Mouse (Mus musculus) lung, postnatal 14 days (tissue): ENCODE results near the gene Usp2.

ENCODE experiments used
- DNase-seq: peaks from one replicate; pipeline ENCODE4 v3.0.0; 2021

Usp2 gene

DNA sequence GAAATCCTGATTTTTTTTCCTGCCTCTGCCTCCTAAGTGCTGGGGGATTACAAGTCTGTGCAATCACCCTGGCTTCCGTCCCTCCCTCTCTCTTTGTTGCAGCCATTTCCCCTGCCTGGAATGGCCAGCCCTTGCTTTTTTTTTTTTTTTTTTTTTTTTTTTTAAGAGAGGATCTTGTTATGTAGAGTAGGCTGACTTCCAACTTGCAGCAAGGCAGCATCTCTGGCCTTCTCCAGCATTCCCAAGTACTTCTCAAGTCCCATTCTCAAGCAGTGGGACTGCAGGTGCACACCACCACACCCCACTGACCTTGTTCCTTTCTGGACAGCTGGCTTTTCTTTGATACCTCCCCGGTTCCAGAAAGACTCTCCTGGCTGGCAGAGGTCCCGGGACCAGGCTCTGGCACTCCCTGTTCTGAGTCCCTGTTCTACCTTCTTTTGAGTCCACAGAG, 60.6 kb downstream of the Usp2 start:
- DNase-seq: no peak

DNA sequence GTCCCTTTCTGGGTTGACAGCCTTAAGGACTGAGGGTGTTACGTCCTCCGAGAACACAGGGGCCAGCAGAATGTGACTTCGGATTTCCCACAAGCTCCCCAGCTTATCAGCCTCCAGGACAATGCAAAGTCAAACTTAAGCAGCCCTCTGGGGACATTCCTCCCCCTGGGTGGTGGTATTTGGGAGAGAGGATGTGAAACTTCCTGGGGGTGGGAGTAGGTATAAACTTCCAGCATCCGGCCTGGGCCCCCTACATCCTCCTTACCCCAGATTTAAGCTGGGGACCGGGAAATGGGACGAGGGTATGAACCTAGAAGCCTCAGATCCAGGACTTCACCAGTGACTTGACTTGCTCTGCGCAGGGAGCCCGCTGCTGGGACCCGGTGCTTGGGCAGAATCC, 62.8 kb downstream of the Usp2 start:
- DNase-seq: peak; percentile 58

DNA sequence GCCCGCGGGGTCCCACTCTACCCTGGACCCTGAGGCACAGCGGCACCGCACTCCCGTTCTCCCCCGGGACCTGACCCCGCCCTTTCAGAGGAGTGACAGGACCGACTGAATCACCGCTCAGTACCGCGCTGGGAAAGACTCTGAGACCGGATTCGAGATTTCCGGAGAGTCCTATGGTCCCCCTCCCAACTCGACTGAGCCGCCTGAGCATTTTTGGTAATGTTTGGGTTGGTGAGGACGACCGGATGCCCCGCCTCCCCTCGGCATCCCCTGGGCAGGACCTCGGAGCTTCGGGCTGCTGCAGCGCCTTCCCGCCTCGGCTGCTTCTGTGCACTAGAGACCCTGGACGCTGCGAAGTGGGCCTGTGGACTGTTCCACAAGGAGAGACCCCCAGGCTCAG, 63.2 kb downstream of the Usp2 start:
- DNase-seq: peak; percentile 79

DNA sequence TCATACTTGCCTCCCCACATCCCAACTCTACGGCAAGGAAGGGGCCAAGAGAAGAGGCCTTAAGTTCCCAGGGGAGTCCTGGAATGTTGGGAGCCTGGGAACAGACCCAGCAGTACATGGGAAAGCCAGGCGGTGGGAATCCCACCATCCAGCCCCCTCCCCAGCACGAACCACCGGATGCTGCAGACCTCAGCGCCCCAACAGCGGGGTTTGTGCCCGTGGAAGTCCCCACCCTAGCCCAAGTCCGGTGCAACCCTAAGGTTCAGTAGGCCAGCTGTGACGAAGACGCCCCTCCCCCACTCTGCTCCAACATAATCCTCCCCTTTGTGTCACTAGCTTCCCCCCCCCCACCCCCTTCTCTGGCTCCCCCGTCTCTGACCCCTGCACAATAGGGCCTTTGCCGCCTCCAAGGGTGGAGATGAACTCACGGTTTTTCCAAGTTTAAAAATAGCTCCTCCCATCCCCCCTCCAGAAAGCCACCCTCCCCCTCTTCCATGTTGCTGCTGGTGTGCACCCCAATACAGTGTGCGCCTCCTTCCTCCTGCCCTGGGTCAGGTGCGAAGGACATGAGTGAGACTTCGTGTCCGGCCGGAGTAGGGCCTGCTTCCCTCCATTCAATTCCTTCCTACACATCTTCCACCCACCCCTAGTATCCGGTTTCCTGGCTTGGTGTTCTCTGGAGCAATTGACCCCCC, 63.9 kb downstream of the Usp2 start:
- DNase-seq: peak; percentile 66

DNA sequence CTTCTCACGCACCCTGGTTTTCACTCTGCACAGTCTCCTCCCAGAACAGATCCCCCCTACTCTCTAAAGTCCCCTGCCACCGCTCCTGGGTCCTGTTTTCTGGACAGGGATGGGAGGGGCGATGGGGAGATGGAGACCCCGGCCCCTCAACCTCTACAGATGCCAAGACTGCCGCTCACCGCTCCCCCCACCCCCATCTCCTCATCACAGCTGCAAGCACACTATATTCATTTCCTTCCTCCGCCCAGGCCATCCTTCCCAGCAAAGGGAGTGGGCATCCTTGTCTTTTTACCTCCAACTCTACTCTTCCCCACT, 64.4 kb downstream of the Usp2 start:
- no peak for DNase-seq

DNA sequence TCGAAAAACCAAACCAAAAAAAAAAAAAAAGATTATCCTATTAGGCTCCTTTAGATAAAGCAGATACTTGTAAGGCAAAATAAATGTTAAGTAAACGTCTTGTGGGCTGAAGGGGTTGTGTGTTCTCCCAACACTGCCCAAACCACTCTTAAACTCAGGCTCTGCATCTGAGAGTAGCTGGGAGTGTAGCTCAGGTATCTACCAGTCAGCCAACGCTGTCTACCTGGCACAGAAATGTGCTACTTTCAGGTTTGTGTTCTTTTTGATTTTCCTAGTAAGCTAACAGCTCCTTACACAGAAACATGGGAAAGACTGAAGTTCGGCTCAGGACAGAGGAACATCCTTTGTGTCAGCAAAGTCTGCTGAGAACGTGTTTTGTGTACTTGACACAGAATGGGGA, 65.4 kb downstream of the Usp2 start:
- DNase-seq: no peak

DNA sequence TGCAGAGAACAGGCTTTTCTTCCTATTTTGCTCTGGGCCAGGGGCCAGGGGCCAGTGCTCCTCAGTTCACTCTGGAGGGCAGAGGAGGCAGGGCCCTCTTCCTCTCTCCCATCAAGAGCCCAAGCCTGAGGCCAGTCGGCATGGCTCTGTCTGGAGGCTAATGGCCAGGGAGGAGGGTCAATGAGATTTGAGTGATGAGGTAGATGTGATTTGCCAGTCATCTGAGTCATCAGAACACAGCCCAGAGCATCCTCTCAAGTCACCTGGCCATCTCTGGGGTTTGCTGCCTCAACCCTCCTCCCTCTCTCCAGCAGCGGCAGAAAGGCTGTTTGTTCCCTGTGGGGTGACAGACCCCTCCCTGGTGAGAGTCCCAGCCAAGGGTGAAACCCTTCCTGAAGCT, 66.5 kb downstream of the Usp2 start:
- DNase-seq: no peak

DNA sequence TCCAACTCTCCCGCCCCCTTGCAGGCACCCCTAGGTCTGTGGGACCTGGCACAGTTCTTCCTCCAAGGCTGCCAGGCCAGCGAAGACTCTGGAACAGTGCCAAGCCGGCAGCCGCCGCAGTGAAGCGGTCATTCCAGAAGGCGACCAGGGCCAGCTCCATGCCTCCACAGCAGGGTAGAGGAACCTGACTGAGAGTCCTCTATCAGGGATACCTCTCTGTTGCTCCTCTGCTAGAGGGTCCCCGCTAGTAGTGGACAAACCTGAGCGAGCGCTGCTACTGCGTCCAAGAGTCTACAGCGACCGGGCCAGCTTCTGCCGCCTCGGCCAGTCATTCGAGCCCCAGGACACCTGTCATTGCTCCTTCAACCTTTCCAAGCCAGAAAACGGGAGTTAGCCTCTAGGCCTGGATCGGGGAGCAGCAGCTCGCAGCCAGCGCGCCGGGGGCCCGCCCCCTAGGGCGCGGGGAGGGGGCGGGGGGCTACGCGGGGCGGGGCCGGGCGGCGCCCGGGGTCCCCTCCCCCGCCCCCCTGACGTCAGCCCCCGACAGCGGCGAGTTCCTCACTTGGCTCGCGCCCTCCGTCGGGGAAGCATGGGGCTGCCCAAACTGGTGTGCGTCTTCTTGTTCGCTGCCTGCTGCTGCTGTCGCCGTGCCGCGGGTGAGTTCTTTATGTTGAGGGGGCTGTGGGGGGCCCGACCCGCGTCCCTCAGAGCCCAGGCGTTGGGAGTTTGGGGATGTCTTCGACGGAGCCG, 67.5 kb downstream of the Usp2 start, which contains the start of gene Mcam:
Gene Mcam, plus strand, starts transcription at position 369 of the 750 bp plus-strand sequence.
- DNase-seq: peak; percentile 80

DNA sequence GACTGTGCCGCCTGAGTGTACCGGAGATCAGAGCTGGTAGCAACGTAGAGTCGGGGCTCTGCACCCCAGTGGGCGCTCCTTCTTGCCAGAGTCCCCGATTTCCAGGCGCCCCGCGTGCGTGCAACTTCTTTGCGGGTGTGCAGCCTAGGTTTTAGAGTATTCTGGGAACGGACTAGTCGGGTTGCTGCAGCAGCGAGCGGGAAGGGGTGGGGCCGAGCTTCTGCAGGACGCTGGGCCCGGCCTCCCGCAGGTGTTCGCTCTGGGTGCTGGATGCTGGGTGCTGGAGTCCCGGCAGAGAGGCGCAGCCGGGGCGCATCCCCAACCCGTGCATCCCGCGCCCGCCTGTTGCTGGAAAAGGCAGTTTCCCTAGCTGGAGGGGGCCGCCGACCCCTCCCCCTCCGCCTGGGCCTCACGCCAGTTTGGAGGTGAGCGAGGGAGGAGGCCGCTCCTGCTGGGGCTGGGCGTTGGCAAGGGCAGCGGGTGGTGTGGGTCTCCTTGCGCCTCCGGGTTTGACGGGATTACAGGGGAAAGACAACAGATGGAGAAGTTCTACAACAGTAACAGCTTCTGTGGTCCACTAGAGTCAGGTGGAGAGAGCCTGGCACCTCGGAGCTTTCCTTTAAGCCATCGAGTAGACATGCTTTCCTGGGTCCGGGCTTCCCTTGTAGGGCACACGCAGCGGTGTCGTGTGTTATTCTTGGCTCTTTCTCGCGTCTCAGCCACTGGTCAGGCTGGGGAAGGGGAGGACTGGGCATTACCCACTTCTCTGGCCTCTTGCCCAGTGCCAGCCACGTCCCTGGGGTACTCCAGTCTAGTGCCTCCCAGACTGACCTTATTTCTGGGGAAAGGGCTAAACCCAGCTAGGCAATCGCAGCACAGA, 68.3 kb downstream of the Usp2 start:
- peak; percentile 66 for DNase-seq

DNA sequence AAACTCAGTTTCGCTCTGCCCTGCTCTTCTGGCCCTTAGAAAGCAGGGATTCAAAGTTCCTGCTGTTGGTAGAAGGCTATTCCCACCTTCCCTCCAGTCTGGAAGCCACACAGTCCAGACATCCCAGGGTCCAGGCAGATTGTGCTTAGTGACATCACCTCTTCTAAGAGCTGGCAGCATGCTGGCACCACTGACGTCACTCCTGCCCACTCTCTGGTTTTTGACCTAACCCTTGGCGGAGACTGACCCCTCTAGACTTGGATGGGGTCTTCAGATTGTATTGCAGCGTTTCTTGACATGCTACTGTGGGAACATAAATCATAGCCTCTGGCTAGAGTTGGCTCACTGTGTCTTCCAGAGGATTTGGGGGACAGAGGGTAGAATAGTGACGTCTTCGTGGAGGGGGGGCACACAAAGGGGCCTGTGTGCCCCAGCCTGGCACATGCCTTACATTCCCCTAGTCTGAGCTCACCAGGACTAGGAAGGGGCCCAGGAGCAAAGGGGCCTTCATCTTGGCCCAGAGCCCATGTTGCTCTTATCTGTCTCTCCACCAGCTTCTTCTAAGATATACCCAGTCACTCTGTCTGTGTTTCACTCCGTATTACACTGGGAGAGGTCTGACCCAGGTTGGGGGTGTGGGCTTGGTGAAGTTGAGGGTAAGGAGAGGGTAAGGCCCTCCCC, 69.0 kb downstream of the Usp2 start:
- no peak for DNase-seq

DNA sequence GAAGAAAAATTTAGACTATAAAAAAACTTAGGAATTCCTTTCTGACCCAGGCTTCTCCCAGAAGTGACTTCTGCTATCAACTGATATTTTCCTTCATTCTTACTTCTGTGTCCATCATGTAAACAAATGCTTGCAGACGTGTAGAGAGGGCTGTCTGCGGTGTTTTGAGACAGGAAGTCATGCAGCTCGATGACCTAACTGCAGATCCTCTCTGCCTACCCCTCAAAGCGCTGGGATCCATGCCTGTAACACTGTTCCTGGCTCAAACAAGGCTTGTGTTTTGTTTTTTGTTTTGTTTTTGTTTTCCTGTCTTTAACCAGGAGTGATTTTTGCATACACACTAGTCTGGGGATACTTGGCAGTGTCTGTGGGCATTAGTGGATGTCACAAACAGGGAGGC, 71.0 kb downstream of the Usp2 start:
- DNase-seq: no peak

DNA sequence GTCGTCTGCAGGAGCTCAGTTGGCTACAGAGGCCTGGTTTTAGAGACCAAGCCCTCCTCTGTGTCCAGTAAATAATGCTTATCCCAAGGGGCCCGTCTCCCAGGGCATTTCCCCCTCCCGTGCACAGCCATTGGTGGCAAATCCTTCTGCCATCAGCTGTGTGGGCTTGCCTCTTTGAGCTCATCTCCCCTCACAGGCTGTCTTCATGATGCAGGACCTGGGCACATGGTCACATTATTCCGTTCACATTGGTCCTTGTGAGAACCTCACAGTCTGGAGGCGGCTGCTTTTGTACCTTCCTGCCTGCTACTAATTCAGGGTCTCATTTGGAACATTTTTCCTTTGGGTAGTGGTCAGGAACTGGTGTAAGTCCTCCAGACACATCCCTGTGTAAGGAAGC, 75.1 kb downstream of the Usp2 start:
- DNase-seq: no peak

DNA sequence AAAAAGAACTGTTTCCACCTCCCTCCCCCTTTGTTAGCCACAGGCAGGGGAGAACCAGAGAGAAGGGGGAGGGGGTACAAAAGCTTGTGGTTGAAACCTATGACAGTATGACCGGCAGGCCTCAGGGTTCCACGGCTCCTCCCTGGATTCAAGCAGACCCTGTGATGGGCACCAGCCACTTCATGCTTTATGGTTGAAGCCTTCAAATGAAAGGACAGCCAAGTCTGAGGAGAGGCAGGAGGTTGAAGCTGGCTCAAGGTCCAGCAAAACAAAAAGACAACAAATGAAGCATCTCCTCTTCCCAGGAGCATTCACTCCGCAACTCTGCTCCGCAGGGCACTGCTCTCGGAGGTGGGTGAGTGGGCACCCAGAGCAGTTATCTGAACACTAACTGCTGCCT, 76.6 kb downstream of the Usp2 start:
- no peak for DNase-seq

DNA sequence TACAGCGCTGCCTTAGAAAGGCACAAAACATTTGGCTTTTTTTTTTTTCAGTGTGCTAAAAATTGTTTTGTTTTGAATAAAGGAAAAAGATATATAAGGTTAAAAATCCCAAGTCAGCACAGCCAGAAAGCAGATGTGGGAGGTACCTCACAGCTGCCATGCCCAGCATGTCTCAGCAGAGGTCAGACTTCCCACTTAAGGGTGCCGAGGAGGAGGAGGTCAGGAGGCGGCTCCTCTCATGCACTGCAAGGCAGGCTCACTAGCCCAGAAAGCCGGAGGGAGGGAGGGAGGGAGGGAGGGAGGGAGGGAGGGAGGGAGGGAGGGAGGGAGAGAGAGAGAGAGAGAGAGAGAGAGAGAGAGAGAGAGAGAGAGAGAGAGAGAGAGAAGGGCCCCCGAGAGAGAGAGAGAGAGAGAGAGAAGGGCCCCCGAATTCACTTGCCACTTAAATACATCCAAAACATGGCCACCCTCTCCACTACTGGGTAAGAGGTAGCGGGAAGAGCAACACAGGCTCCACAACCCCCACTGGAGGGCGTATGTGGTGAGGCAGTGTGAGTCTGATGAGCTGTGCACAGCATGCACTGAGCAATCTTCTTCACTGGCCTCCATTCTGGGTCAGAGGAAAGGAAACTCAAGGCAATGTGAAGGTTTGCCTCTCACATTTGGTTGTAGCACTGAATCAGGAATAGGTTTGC, 77.3 kb downstream of the Usp2 start:
- no peak for DNase-seq

DNA sequence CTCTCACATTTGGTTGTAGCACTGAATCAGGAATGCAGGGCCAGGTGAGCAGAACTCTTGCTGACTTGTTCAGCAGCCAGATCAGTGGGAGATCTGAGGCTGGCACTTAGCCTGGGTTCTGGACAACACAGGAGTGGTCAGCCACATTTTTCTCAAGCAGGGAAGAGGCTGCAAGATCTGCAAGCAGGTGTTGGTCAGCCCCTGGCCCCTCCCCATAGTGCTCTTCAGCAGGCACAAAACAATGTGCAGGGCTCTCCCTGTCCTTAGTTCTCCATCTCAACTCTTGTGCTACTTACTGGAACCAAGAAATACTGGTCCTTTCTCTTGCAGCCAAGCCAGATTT, 77.9 kb downstream of the Usp2 start:
- DNase-seq: no peak
